Mouse (Mus musculus) kidney, adult 8-10 months (tissue): ENCODE data around the gene Trip13.

ENCODE experiments used
- DNase-seq, 2 experiments: peaks; one replicate each; pipeline ENCODE4 v3.0.0; 2022

Trip13 gene

GRCm38 (mm10) chr13:73937321-73938176, at the start of gene Trip13, which contains the start of gene Brd9:
Gene Trip13 (minus strand): TSS chr13:73937784.
Gene Brd9 (plus strand): TSS chr13:73937811.
- DNase-seq = peak; percentile 84 to 91

- no peak for DNase-seq
These were observed 39.4 kb upstream of the Trip13 start for GRCm38 (mm10) chr13:73976935-73977334.

- no peak for DNase-seq
These were observed 36.9 kb upstream of the Trip13 start for GRCm38 (mm10) chr13:73974523-73974922.

GRCm38 (mm10) chr13:73970545-73971448, 33.2 kb upstream of the Trip13 start:
- DNase-seq = peak; percentile 76 to 82

- no peak for DNase-seq
These were observed 26.0 kb upstream of the Trip13 start, which contains the start of gene Zdhhc11 for GRCm38 (mm10) chr13:73963551-73963950. Gene Zdhhc11 (plus strand): TSS chr13:73963851.

GRCm38 (mm10) chr13:73961177-73961576, 23.6 kb upstream of the Trip13 start:
- no peak for DNase-seq

GRCm38 (mm10) chr13:73960117-73960652, 22.6 kb upstream of the Trip13 start:
- no peak for DNase-seq

DNA sequence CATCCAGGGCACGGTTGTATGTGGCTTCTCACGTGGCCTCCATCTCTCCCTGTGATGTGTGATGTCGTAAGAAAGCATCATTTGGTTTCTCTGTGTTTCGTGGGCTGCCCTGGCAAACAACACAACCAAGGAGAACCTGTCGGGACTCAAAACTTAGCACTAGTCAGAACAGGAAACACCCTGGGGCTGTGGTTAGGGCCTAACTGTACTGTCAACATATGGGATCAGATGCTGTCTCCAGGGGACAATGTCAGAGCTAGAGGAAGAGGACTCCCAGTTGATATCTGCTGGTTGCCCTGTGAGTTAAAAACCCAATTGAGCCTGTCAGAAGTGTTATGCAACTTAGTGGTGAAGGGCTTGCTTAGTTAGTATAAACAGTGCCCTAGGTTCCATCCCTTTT, 17.9 kb upstream of the Trip13 start:
- no peak for DNase-seq

DNA sequence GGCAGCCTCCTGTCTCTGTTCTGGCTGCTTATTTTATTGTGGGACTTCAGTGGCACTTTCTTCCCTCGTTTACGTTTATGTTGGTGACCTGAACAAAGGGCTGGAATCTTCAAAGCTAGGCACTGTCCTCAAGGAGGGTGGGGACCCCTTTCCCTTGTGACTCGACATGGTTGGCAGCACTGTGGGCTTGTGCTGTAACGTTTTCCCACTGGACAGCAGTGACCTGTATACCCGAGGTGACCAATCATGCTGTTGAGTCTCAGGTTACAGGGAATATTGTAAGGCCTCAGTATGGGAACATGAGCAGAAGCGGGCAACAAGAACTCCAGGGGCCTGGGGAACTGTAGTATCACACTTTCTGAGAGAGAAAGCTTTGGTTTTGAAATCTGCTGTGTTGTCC, 17.1 kb upstream of the Trip13 start:
- DNase-seq = no peak

- no peak for DNase-seq
These were observed 16.1 kb upstream of the Trip13 start for GRCm38 (mm10) chr13:73953551-73954130.

- no peak for DNase-seq
These were observed 7.0 kb upstream of the Trip13 start for GRCm38 (mm10) chr13:73944606-73945005.

GRCm38 (mm10) chr13:73939101-73939500, 1.5 kb upstream of the Trip13 start:
- DNase-seq = no peak

DNA sequence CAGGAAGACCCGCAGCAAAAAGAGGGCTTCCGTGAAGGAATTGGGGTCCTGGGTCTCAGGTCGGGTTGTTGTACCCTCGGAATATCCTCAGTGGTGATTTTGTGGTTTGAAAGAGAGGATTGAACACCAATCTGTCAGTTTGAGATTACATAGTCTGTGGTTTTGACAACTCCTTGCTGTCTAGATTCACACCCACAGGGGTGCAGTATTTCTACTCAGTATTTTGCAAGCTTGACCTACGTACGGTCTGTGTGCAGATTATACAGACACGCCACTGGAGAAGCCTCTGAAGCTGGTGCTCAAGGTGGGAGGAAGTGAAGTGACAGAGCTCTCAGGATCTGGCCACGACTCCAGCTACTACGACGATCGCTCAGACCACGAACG, 585 bp upstream of the Trip13 start:
- DNase-seq = no peak

DNA sequence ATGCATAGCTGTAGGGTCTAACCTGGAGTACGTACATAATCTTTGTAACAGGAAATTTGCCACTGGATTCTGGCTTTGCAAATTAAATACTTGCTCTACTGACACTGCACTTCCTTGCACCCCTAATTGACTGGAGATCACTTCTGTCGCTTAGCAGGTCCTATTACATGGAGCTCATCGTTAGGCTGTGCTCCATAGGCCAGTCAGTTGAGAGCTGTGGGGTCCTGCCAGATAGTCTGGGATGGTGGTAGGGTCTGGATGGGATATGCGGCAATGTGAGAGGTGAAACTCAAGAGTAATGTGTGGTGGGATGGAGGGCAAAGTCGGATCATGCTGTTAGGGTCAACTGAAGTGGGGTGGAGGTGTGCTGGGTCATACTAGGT, 655 bp downstream of the Trip13 start:
- DNase-seq = no peak

GRCm38 (mm10) chr13:73932201-73932600, 5.4 kb downstream of the Trip13 start:
- DNase-seq = no peak

- no peak for DNase-seq
These were observed 24.5 kb downstream of the Trip13 start for GRCm38 (mm10) chr13:73913066-73913465.

DNA sequence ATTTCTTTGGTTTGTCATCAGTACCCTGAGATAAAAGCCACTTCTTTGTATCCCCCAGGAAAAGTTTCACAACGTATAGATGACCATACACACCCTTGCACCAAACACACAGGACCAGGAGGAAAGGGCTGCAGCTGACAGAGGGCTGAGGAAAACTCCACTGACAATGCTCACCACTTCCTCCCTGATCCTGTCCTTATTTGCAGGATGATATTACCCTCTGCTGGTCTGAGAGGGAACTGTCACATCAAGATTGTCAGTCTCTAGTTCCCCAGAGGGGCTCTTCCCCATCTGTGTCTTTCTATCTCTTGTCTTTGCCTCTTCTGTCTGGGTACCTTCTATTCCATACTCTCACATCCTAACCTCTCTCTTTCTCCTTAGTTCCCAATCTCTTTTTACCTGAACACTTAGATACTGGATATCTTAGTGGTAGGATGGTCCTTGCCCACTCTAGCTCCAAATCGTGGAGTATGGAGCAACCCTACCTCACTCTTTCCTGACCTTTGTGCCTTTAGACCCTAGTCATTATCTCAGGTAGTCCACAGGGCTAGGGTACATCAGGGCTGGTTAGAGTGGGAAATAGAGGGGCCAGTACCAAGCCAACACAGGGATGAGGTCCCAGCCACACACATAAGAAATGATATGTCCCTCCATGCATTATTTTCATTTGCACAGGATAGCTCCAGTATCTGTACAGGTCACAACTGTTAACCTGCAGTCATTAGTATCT, 29.7 kb downstream of the Trip13 start:
- DNase-seq = peak; percentile 14 to 36

DNA sequence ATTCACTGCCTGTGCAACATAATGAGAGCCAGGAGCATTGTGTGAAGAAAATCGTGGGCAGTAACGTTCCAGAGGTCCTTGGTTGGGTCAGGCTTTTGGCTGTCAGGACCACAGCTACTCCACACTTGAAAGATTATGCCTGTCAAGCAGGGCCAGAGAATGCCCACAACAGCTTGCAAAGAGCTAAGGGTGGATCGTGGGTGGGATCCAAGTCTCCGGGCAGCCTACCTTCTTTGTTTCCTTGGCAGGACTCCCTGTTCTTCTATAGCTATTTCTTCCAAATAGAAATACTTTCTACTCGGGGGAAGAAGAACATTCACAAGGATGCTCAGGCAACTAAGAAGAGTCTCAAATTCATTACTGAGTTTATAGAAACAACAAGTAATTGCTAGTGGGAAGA, 30.4 kb downstream of the Trip13 start:
- no peak for DNase-seq

DNA sequence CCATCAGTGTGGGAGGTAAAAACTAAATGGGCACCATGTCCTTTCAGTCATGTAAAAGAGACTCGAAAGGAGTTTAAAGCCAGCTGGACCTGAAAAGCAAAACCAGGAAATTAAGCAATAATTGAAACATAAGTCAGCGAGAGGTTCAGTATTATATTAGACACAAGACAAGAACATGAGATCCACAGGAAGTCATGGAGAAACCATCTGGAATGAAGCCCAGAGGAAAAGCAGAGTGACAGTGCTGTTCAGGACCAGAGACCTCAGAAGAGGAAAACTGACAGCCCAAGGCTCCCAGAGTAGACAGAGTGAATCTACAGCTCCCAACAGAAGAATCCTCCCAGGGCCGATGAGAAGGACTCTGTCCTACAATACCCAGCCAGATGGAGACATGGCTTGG, 40.0 kb downstream of the Trip13 start:
- peak in 1 of 2 experiments; percentile 5 for DNase-seq

GRCm38 (mm10) chr13:73892493-73893178, 44.9 kb downstream of the Trip13 start:
- peak; percentile 39 to 46 for DNase-seq

DNA sequence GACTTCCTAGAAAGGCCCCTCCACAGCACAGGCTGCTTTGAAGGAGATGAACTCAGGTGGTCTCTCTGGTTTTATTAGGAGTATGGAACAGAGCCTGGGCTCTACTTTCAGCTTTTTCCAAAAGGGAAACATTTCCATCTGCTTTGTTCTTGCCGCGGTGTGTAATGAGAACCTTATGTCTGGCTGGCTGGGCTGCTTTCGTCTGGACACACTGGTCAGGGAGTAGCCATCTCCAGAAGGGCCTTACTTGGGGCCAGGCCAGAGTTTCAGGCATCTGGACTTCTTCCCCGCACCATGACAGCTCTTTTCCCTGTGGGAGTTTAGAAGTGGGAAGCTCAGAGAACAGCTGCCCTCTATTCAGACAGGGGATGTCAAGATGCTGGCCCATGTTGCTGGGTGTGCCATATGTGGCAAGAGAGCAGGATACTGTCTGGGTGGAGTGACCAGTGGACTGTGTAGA, 50.1 kb downstream of the Trip13 start:
- DNase-seq = peak; percentile 31 to 37
